Mouse (Mus musculus): ENCODE results near the gene Reg4. TPM values are rescaled to one million over a fixed set of nuclear protein-coding genes. Genes with fewer than 3 reads are reported as not detected.

The Reg4 gene
- total RNA-seq, 1 experiment from 2014 or later = not detected

GRCm38 (mm10) chr3:98227763-98228162 is 5.8 kb downstream of the Reg4 start:
- ATAC-seq (replicated peaks; ENCODE audit: insufficient number of reproducible peaks, low FRiP score, low TSS enrichment, poor library complexity, severe bottlenecking) = no peak

GRCm38 (mm10) chr3:98229943-98230342 is 8.0 kb downstream of the Reg4 start:
- no peak for ATAC-seq (replicated peaks; ENCODE audit: insufficient number of reproducible peaks, low FRiP score, low TSS enrichment, poor library complexity, severe bottlenecking)

GRCm38 (mm10) chr3:98233504-98233903 is 11.5 kb downstream of the Reg4 start:
- ATAC-seq (replicated peaks; ENCODE audit: insufficient number of reproducible peaks, low FRiP score, low TSS enrichment, poor library complexity, severe bottlenecking) = no peak

GRCm38 (mm10) chr3:98236266-98236665 is 14.3 kb downstream of the Reg4 start:
- ATAC-seq (replicated peaks; ENCODE audit: insufficient number of reproducible peaks, low FRiP score, low TSS enrichment, poor library complexity, severe bottlenecking) = no peak

GRCm38 (mm10) chr3:98237240-98237639 is 15.3 kb downstream of the Reg4 start:
- ATAC-seq (replicated peaks; ENCODE audit: insufficient number of reproducible peaks, low FRiP score, low TSS enrichment, poor library complexity, severe bottlenecking) = no peak

- no peak for ATAC-seq (replicated peaks; ENCODE audit: insufficient number of reproducible peaks, low FRiP score, low TSS enrichment, poor library complexity, severe bottlenecking)
These were observed 16.2 kb downstream of the Reg4 start for GRCm38 (mm10) chr3:98238150-98238549.

- ATAC-seq (replicated peaks; ENCODE audit: insufficient number of reproducible peaks, low FRiP score, low TSS enrichment, poor library complexity, severe bottlenecking) = no peak
These were observed 20.1 kb downstream of the Reg4 start for GRCm38 (mm10) chr3:98242051-98242450.

- ATAC-seq (replicated peaks; ENCODE audit: insufficient number of reproducible peaks, low FRiP score, low TSS enrichment, poor library complexity, severe bottlenecking) = no peak
These were observed 20.6 kb downstream of the Reg4 start for GRCm38 (mm10) chr3:98242458-98243037.

- ATAC-seq (replicated peaks; ENCODE audit: insufficient number of reproducible peaks, low FRiP score, low TSS enrichment, poor library complexity, severe bottlenecking) = no peak
These were observed 23.9 kb downstream of the Reg4 start for GRCm38 (mm10) chr3:98245892-98246291.

- ATAC-seq (replicated peaks; ENCODE audit: insufficient number of reproducible peaks, low FRiP score, low TSS enrichment, poor library complexity, severe bottlenecking) = no peak
These were observed 25.2 kb downstream of the Reg4 start for GRCm38 (mm10) chr3:98246985-98247751.

GRCm38 (mm10) chr3:98249378-98249777 is 27.4 kb downstream of the Reg4 start:
- ATAC-seq (replicated peaks; ENCODE audit: insufficient number of reproducible peaks, low FRiP score, low TSS enrichment, poor library complexity, severe bottlenecking) = no peak

- no peak for ATAC-seq (replicated peaks; ENCODE audit: insufficient number of reproducible peaks, low FRiP score, low TSS enrichment, poor library complexity, severe bottlenecking)
These were observed 28.0 kb downstream of the Reg4 start for GRCm38 (mm10) chr3:98249833-98250448.

- ATAC-seq (replicated peaks; ENCODE audit: insufficient number of reproducible peaks, low FRiP score, low TSS enrichment, poor library complexity, severe bottlenecking) = no peak
These were observed 32.1 kb downstream of the Reg4 start for GRCm38 (mm10) chr3:98254059-98254458.

GRCm38 (mm10) chr3:98254656-98255583 is 33.0 kb downstream of the Reg4 start:
- ATAC-seq (replicated peaks; ENCODE audit: insufficient number of reproducible peaks, low FRiP score, low TSS enrichment, poor library complexity, severe bottlenecking) = no peak

GRCm38 (mm10) chr3:98258723-98259122 is 36.8 kb downstream of the Reg4 start:
- no peak for ATAC-seq (replicated peaks; ENCODE audit: insufficient number of reproducible peaks, low FRiP score, low TSS enrichment, poor library complexity, severe bottlenecking)

GRCm38 (mm10) chr3:98259271-98259751 is 37.4 kb downstream of the Reg4 start:
- no peak for ATAC-seq (replicated peaks; ENCODE audit: insufficient number of reproducible peaks, low FRiP score, low TSS enrichment, poor library complexity, severe bottlenecking)

- ATAC-seq (replicated peaks; ENCODE audit: insufficient number of reproducible peaks, low FRiP score, low TSS enrichment, poor library complexity, severe bottlenecking) = no peak
These were observed 38.6 kb downstream of the Reg4 start for GRCm38 (mm10) chr3:98260534-98260933.

- ATAC-seq (replicated peaks; ENCODE audit: insufficient number of reproducible peaks, low FRiP score, low TSS enrichment, poor library complexity, severe bottlenecking) = no peak
These were observed 39.5 kb downstream of the Reg4 start for GRCm38 (mm10) chr3:98261415-98261814.

- no peak for ATAC-seq (replicated peaks; ENCODE audit: insufficient number of reproducible peaks, low FRiP score, low TSS enrichment, poor library complexity, severe bottlenecking)
These were observed 40.2 kb downstream of the Reg4 start for GRCm38 (mm10) chr3:98262133-98262532.

All from monocyte, adult 5-6 weeks (primary cell).